Mouse (Mus musculus) embryonic facial prominence, embryonic 12.5 days (tissue): ENCODE measurements around the gene Cryba2. TPM values are rescaled to one million over a fixed set of nuclear protein-coding genes. Genes with fewer than 3 reads are reported as not detected.

Source experiments
- ATAC-seq: fragments of 200-750 bp; cut with Nextera tagmentation; 2 replicates; pipeline ENCODE4 v1.8.0; 2017; ENCODE audit not compliant: insufficient number of reproducible peaks, insufficient read depth, low FRiP score, low TSS enrichment
- H3K27ac ChIP-seq: fragments of 300-500 bp; sonication (generic); 2 replicates; pipeline ENCODE4 v1.5.1; 2016; ENCODE audit warnings: mild to moderate bottlenecking
- H3K27me3 ChIP-seq: fragments of 300-500 bp; sonication (generic); 2 replicates; pipeline ENCODE4 v1.6.1; 2016; ENCODE audit warnings: mild to moderate bottlenecking, moderate library complexity
- H3K36me3 ChIP-seq: fragments of 300-500 bp; sonication (generic); 2 replicates; pipeline ENCODE4 v1.6.1; 2016; ENCODE audit warnings: mild to moderate bottlenecking
- H3K4me1 ChIP-seq: fragments of 300-500 bp; sonication (generic); 2 replicates; pipeline ENCODE4 v1.6.1; 2016
- H3K4me2 ChIP-seq: fragments of 300-500 bp; sonication (generic); replicated peaks from 2 replicates; pipeline ENCODE4 v1.6.1; 2016; ENCODE audit warnings: mild to moderate bottlenecking, moderate library complexity
- H3K4me3 ChIP-seq: fragments of 300-500 bp; sonication (generic); 2 replicates; pipeline ENCODE4 v1.5.1; 2016; ENCODE audit warnings: mild to moderate bottlenecking
- H3K9ac ChIP-seq: fragments of 300-500 bp; sonication (generic); 2 replicates; pipeline ENCODE4 v1.6.1; 2016; ENCODE audit warnings: mild to moderate bottlenecking, moderate library complexity
- H3K9me3 ChIP-seq: fragments of 300-500 bp; sonication (generic); 2 replicates; pipeline ENCODE4 v1.6.1; 2016; ENCODE audit warnings: mild to moderate bottlenecking, moderate library complexity
- whole genome bisulfite sequencing: fragments of 180-500 bp; shearing (Covaris S2); methylation state at CpG from one replicate; pipeline ENCODE4 v1.1.7; 2016; 5-methylcytosine and 5-hydroxymethylcytosine counted together
- polyA plus RNA-seq: library from polyadenylated mRNA; unstranded; fragments of >200 nt; fragmentation: Nextera tagmentation; extraction: Ambion mirVana; gene quantifications from 2 replicates; pipeline ENCODE4 v1.2.1, GENCODE M21; 2016

Cryba2 gene
- polyA plus RNA-seq = 8.4 and 16.1 TPM in 2 replicates

DNA sequence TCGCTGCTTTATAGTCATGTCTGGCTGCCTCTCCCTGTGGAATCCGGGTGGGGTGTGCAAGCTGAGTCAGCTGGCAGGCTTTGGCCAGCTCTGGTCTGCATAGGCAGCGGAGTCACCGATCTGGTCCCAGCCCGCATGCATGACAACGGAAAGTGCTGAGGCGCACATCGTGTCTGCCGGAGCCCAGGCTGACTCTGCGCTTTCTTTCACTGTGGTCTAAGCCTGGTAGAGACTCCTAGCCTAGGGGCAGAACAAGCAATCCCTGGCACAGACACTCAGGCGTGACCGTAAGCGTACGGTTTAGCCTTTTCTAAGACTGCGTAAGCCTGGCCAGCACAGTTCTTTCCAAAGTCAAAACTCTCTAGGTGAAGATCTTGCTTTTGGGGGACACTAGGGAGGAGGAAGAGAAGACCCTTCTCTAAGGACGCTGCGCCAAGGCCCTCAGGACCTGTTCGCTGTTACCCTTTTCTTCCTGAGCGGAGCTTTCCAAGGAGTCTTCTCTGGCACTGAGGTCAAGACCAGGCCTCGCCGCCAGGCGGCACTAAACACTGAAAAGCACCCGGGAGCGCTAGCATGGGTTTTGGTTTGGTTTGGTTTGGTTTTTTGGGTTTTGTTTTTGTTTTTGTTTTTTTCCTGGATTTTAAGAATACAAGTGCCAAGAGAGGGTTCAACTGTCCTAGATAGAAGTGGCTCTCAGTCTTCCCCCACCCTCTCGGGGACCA, at the start of gene Cryba2:
Gene Cryba2 (minus strand): TSS at position 10 of the 722 bp plus-strand sequence.
- no peaks in the 10 kb centered on the region for H3K36me3 ChIP-seq
- H3K4me3 ChIP-seq = no peak within 1 kb of the TSS
- H3K9ac ChIP-seq = no peak within 1 kb of the TSS
- H3K9me3 ChIP-seq = no peaks in the 10 kb centered on the region
- no peak within 1 kb of the TSS for H3K27ac ChIP-seq
- peaks cover 6% of the 10 kb centered on the region for H3K4me1 ChIP-seq
- no peak for ATAC-seq
- peaks cover 93% of the 10 kb centered on the region for H3K27me3 ChIP-seq
- no peak within 1 kb of the TSS for H3K4me2 ChIP-seq
- whole genome bisulfite sequencing = 3% methylated on average over 25 of the region's 25 CpGs

DNA sequence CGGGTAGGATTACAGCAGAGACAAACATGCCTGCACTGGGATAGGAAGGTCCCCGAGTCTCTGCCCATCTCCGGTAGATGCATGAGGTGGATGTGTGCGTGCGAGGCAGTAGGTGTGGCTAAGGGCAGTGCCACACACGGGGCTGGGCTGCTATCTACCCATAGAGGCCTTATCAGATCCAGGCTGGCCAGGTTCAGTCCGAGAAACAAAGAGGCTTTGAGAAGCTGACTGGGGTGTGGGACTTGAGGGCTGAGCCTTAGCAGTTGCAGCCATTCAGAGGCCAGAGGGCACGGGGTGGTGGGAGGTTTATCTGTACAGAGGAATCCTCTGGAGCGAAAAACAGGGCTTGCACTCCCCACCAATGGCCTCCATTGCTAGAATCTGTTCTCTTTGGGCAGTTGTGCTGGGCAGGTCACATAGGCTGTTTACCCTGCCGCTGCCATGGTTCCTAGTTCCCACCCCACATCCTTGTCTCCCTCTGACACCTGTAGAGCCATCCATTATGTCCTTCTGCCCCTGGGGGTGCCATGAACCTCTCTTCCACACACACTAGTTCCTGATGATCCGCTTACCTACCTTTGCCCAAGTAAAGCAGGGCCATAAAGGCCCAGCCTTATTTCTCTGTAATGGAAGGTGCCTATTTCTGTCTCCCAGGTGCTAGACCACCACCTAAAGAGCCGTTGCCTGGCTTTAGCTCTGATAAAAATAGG, 48.9 kb upstream of the Cryba2 start:
- H3K27ac ChIP-seq = no peak overlapping the region
- no peak overlapping the region for H3K4me3 ChIP-seq
- H3K36me3 ChIP-seq = no peaks in the 10 kb centered on the region
- H3K9ac ChIP-seq = no peak overlapping the region
- WGBS = 50% methylated on average over 12 of the region's 12 CpGs
- ATAC-seq = no peak
- no peak overlapping the region for H3K4me2 ChIP-seq
- no peaks in the 10 kb centered on the region for H3K4me1 ChIP-seq
- H3K9me3 ChIP-seq = no peaks in the 10 kb centered on the region
- H3K27me3 ChIP-seq = peaks cover 49% of the 10 kb centered on the region

DNA sequence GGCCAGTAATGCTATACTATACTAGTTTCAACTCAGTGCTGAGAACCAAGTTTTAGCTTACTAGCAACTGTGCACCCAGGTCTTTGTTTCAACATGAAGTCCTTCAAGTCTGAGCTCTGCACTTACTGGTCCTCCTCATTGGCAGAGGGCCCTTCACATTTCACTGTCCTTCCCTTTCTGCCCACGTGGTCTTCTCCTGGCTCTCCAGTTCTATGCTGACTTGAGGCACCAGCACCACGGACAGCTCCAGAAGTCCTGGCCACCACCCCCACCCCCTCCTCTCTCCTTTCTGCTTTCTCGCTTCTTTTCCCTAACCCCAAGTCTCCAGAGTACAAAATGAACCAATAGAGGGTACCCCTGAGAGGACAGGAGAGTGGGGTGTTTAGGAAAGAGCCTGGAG, 46.8 kb upstream of the Cryba2 start:
- H3K27ac ChIP-seq = no peak overlapping the region
- H3K4me3 ChIP-seq = no peak overlapping the region
- no peak overlapping the region for H3K9ac ChIP-seq
- no peak overlapping the region for H3K4me2 ChIP-seq
- H3K9me3 ChIP-seq = no peaks in the 10 kb centered on the region
- 4% methylated on average over 3 of the region's 3 CpGs for WGBS
- no peak for ATAC-seq
- H3K4me1 ChIP-seq = no peaks in the 10 kb centered on the region
- H3K36me3 ChIP-seq = no peaks in the 10 kb centered on the region
- peaks cover 39% of the 10 kb centered on the region for H3K27me3 ChIP-seq

DNA sequence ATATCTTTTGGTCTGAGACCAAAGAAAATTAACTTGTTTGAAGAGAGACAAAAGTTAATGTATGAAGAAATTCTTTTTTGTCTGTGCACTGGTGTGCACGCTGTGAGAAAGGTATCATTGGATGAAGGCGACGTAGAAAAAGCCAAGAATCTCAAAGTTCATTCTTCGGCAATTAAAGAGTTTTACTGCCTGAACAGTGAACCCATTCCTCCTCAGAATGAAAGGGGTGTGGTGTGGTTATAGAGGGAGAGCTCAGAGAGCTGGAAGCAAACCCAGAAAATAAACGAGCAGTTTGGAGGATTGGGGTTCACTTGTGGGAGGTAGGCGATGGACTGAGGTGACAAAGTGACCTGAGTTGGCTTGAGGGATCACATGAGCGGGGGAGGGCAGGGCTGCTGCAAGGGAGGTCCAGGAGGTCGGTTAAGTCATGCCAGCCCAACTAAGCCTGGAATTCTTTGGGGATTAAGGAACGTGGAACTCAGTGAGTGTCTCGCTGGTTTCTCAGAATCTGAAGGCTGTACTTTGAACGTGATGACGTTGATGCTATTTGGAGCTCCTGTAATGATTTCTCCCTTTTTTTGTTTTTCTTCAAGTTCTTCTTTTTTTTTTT, 43.4 kb upstream of the Cryba2 start:
- ATAC-seq = no peak
- no peak overlapping the region for H3K4me3 ChIP-seq
- H3K27ac ChIP-seq = no peak overlapping the region
- H3K9ac ChIP-seq = no peak overlapping the region
- H3K9me3 ChIP-seq = no peaks in the 10 kb centered on the region
- H3K4me1 ChIP-seq = no peaks in the 10 kb centered on the region
- peaks cover 44% of the 10 kb centered on the region for H3K27me3 ChIP-seq
- no peaks in the 10 kb centered on the region for H3K36me3 ChIP-seq
- WGBS = 48% methylated on average over 12 of the region's 12 CpGs
- H3K4me2 ChIP-seq = no peak overlapping the region

DNA sequence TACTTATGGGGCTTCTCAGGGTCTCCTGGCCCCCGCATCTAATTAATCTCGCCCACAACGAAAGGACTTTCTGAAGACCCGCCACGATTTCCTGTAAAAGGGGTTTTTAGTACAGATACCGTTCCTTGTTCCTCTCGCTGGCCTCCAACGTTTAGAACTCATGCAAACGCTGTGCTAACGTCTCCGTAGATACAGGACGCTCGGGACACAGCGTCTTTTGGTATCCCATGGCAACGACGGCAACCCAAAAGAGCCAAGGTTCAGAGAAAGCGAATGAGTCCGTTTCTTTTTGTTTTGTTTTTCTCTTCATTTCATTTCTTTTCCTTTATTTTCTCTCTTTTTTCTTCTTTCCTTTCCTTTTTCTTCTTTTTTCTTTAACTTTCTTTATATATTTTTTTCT, 42.5 kb upstream of the Cryba2 start, which contains the start of gene Cfap65:
Gene Cfap65 (minus strand): TSS at position 198 of the 400 bp plus-strand sequence.
- no peaks in the 10 kb centered on the region for H3K4me1 ChIP-seq
- WGBS = 2% methylated on average over 18 of the region's 18 CpGs
- no peaks in the 10 kb centered on the region for H3K36me3 ChIP-seq
- ATAC-seq = no peak
- peaks cover 42% of the 10 kb centered on the region for H3K27me3 ChIP-seq
- H3K9me3 ChIP-seq = no peaks in the 10 kb centered on the region
- H3K27ac ChIP-seq = no peak within 1 kb of the TSS
- H3K4me3 ChIP-seq = peak within 1 kb of the TSS; percentile 19; the same call in 1 of the 2 replicates
- no peak within 1 kb of the TSS for H3K9ac ChIP-seq
- H3K4me2 ChIP-seq = peak within 1 kb of the TSS; percentile 37

DNA sequence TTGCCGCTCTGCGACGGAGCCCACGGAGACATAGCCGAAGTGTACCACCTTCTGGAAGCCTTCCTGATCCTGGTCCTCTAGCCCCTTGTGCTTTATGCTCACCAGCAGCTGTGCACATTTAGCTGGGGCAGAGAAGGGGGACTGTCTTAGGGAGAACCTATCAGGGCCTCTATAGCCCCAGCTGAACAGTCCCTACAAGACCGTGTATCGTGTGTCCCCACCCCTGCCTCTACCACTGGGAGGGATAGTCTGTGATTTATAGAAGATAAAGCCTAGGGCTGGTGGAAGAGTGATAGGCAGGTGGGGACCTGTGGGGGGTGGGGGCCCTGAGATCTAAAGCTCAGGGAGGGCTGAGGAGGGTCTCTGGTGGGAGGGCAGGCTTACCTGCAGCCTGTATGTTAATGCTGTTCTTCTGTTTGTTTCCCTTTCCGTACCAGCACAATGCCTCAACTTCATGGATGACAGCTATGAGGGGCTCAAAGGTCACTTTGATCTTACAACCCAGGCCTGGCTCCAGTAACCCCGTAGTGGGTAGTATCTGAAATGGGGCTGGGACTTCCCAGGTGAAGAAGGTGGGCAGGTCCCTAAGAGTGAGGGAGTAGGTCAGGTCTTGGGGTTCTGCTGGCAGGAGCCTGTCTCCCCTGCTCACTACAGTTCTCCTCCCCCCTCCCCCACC, 34.8 kb upstream of the Cryba2 start:
- H3K9ac ChIP-seq = no peak overlapping the region
- no peak overlapping the region for H3K4me3 ChIP-seq
- no peaks in the 10 kb centered on the region for H3K4me1 ChIP-seq
- H3K4me2 ChIP-seq = no peak overlapping the region
- no peaks in the 10 kb centered on the region for H3K36me3 ChIP-seq
- H3K27ac ChIP-seq = no peak overlapping the region
- no peak for ATAC-seq
- 81% methylated on average over 9 of the region's 9 CpGs for WGBS
- no peaks in the 10 kb centered on the region for H3K9me3 ChIP-seq
- H3K27me3 ChIP-seq = peaks cover 31% of the 10 kb centered on the region

DNA sequence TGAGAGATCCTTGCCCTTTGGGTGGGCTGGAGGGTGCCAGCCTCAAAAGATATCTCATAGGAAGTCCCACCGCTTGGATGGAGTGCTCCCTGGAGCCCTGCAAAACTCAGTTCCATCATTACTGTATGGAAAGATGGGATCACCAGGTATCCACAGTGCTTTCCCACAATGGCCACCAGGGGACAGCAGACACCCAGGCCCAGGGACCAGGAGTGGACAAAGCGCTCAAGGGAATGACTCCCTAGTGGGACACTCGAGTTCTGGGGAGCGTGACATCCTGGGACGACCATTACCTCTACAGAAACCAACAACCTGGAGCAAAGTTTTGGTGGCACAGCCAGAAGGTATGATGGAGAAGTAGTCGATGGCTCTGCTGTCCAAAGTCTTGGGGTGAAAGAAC, 33.8 kb upstream of the Cryba2 start:
- H3K4me3 ChIP-seq = no peak overlapping the region
- H3K27ac ChIP-seq = no peak overlapping the region
- 35% methylated on average over 6 of the region's 6 CpGs for WGBS
- no peak overlapping the region for H3K4me2 ChIP-seq
- no peaks in the 10 kb centered on the region for H3K9me3 ChIP-seq
- no peaks in the 10 kb centered on the region for H3K4me1 ChIP-seq
- peaks cover 30% of the 10 kb centered on the region for H3K27me3 ChIP-seq
- no peak overlapping the region for H3K9ac ChIP-seq
- ATAC-seq = no peak
- H3K36me3 ChIP-seq = no peaks in the 10 kb centered on the region

DNA sequence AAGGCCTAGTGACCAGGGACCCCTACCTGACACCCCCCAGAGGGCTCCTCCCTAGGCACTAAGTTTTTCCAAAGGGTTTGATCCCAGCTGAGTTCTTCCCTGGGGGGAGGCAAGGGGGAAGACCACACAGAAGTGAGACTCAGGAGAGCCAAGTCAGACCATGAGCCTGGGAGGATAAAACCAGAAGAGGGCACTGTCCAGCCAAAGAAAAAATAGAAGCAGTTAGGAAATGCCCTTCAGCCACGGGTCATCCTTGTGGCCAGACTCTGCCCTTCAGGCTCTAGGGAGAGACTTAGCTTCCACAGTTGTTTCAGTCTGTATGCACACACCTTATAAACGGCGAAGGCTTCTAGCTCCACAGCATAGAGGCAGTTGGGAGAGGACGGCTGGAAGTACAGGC, 31.5 kb upstream of the Cryba2 start:
- H3K4me2 ChIP-seq = no peak overlapping the region
- H3K4me1 ChIP-seq = no peaks in the 10 kb centered on the region
- H3K27ac ChIP-seq = no peak overlapping the region
- ATAC-seq = no peak
- H3K27me3 ChIP-seq = peaks cover 30% of the 10 kb centered on the region
- H3K9ac ChIP-seq = no peak overlapping the region
- H3K36me3 ChIP-seq = no peaks in the 10 kb centered on the region
- no peak overlapping the region for H3K4me3 ChIP-seq
- H3K9me3 ChIP-seq = no peaks in the 10 kb centered on the region
- WGBS = 61% methylated on average over 4 of the region's 4 CpGs

DNA sequence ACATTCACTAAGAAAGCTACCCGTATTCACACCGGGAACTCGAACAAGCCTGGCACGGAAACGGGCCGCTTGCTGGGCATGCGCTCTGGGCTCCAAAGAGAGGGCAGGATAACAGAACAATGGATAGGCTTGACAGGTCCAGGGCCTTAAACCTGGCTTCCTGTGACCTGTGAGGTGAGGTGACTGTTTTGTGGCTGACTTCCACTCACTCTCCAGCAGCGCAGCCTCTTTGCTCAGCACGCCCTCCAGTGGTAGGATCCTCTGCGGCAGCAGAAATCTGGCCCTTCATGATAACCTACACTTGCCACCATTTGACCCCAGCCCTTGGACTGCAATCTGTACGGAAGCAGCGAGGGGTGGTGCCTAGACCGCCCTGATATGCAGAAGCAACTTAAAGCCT, 22.8 kb upstream of the Cryba2 start:
- H3K4me2 ChIP-seq = no peak overlapping the region
- H3K9me3 ChIP-seq = no peaks in the 10 kb centered on the region
- H3K27ac ChIP-seq = no peak overlapping the region
- 27% methylated on average over 13 of the region's 13 CpGs for WGBS
- ATAC-seq = no peak
- no peaks in the 10 kb centered on the region for H3K4me1 ChIP-seq
- H3K36me3 ChIP-seq = no peaks in the 10 kb centered on the region
- no peak overlapping the region for H3K9ac ChIP-seq
- peaks cover 14% of the 10 kb centered on the region for H3K27me3 ChIP-seq
- no peak overlapping the region for H3K4me3 ChIP-seq

DNA sequence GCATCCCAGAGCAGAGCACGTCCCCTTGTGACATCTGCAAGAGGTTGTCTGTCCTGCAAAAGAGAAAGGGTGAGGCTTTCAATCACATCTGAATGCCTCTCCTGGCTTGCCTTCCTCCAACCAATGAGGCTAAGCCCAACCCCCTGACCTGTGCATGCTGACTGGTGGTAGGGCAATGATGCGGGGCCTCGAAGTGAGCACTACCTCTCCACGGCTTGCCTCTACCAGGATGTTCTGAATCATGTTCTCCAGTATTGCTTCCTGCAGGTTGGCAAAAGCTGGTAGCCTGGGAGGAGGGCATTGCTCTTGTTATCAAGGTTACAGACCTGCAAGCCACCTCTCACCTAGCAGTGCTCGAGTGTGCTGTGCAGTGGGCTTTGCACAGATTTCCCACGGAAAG, 9.2 kb upstream of the Cryba2 start:
- no peak overlapping the region for H3K4me3 ChIP-seq
- H3K9me3 ChIP-seq = no peaks in the 10 kb centered on the region
- 17% methylated on average over 6 of the region's 6 CpGs for WGBS
- peaks cover 24% of the 10 kb centered on the region for H3K4me1 ChIP-seq
- H3K4me2 ChIP-seq = no peak overlapping the region
- no peak for ATAC-seq
- H3K27ac ChIP-seq = no peak overlapping the region
- peaks cover 76% of the 10 kb centered on the region for H3K27me3 ChIP-seq
- no peak overlapping the region for H3K9ac ChIP-seq
- no peaks in the 10 kb centered on the region for H3K36me3 ChIP-seq

DNA sequence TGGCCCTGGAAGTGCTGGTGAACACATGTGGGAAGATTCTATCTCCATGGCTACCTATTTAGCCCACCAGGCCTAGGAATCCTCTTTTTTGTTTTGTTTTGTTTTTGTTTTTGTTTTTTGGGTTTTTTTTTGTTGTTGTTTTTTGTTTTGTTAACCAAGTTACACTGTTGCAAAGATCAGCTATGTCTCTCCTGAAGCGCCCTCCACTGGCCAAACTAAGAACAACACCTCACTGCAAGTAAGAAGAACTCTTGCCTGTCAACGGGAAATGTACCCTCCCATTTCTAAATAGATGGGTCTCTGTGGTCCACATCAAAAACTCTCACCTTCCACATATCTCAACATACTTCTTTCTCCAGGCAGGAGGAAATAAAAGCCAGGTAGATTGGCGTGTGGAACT, 8.7 kb upstream of the Cryba2 start:
- no peak for ATAC-seq
- no peak overlapping the region for H3K9ac ChIP-seq
- no peaks in the 10 kb centered on the region for H3K9me3 ChIP-seq
- H3K4me1 ChIP-seq = peaks cover 24% of the 10 kb centered on the region
- no peak overlapping the region for H3K27ac ChIP-seq
- H3K4me2 ChIP-seq = no peak overlapping the region
- no peak overlapping the region for H3K4me3 ChIP-seq
- H3K27me3 ChIP-seq = peaks cover 79% of the 10 kb centered on the region
- no peaks in the 10 kb centered on the region for H3K36me3 ChIP-seq
- WGBS = 7% methylated on average over 3 of the region's 3 CpGs
